Mouse (Mus musculus): ENCODE data around the gene Oprl1. TPM values are rescaled to one million over a fixed set of nuclear protein-coding genes. Genes with fewer than 3 reads are reported as not detected.

The Oprl1 gene
- polyA plus RNA-seq, 1 experiment from 2014 or later: 5.0 TPM

- 62% methylated on average over 14 of the region's 14 CpGs for WGBS
These were observed 52.1 kb downstream of the Oprl1 start for GRCm38 (mm10) chr2:181766672-181767557.

DNA sequence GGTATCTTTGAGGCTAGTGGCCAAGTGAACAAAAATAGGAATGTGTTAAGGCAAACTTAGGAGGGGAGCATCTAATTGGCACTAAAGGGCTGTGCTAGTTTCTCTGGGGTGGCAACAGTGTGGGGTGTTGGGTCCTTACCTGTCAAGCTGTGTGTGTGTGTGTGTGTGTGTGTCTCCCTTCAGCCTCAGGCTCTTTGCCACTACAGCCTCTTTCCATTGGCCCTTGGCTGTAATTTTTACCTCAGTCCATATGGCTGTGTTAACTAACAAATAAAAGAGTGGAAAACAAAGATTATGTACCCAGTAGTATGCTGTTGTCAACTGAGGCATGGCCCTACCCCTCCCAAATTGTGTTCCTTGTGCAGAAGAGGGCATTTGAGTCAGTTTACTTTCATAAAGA is 53.6 kb downstream of the Oprl1 start:
- Histone ChIP-seq H3K9me3 (no peaks in the 10 kb centered on the region), H3K4me2 (no peak overlapping the region), H3K4me3 (no peak overlapping the region), H3K27me3 (replicated peaks) (peaks cover 34% of the 10 kb centered on the region), H3K9ac (no peak overlapping the region), H3K4me1 (no peaks in the 10 kb centered on the region), H3K27ac (replicated peaks) (no peak overlapping the region), H3K36me3 (no peaks in the 10 kb centered on the region)
- ATAC-seq (ENCODE audit: extremely low read depth, insufficient number of reproducible peaks, low FRiP score, low TSS enrichment): no peak

More at GRCm38 (mm10) chr2:181766672-181767557, 52.1 kb downstream of the Oprl1 start:
- no peaks in the 10 kb centered on the region for H3K36me3 ChIP-seq
- H3K9ac ChIP-seq: no peak overlapping the region
- no peak overlapping the region for H3K4me3 ChIP-seq
- no peak overlapping the region for H3K4me2 ChIP-seq
- H3K27ac ChIP-seq (replicated peaks): no peak overlapping the region
- ATAC-seq (ENCODE audit: extremely low read depth, insufficient number of reproducible peaks, low FRiP score, low TSS enrichment): no peak
- H3K4me1 ChIP-seq: no peaks in the 10 kb centered on the region
- H3K27me3 ChIP-seq (replicated peaks): peaks cover 44% of the 10 kb centered on the region
- H3K9me3 ChIP-seq: no peaks in the 10 kb centered on the region

GRCm38 (mm10) chr2:181769397-181769796 is 54.6 kb downstream of the Oprl1 start:
- H3K36me3 ChIP-seq: no peaks in the 10 kb centered on the region
- H3K27me3 ChIP-seq (replicated peaks): peaks cover 27% of the 10 kb centered on the region
- H3K4me1 ChIP-seq: no peaks in the 10 kb centered on the region
- H3K9me3 ChIP-seq: no peaks in the 10 kb centered on the region
- H3K4me2 ChIP-seq: no peak overlapping the region
- H3K9ac ChIP-seq: no peak overlapping the region
- no peak overlapping the region for H3K27ac ChIP-seq (replicated peaks)
- no peak overlapping the region for H3K4me3 ChIP-seq
- no peak for ATAC-seq (ENCODE audit: extremely low read depth, insufficient number of reproducible peaks, low FRiP score, low TSS enrichment)
- 69% methylated on average over 2 of the region's 2 CpGs for WGBS

Other genes starting within 250 kb of the Oprl1 start
- gene Abhd16b, start 221.8 kb upstream of the Oprl1 start, polyA plus RNA-seq (2015; fragmentation: Nextera tagmentation; extraction: Ambion mirVana): 0.11 and 0.27 TPM in 2 replicates
- 109 and 118 TPM in 2 replicates for gene Tpd52l2, start 217.9 kb upstream of the Oprl1 start, polyA plus RNA-seq (2015; fragmentation: Nextera tagmentation; extraction: Ambion mirVana)
- gene Dnajc5, start 194.5 kb upstream of the Oprl1 start, polyA plus RNA-seq (2015; fragmentation: Nextera tagmentation; extraction: Ambion mirVana): 77.4 and 79.8 TPM in 2 replicates
- gene Uckl1, start 130.1 kb upstream of the Oprl1 start, polyA plus RNA-seq (2015; fragmentation: Nextera tagmentation; extraction: Ambion mirVana): 63.8 and 64.0 TPM in 2 replicates
- 40.1 and 44.4 TPM in 2 replicates for gene Prpf6, start 123.1 kb upstream of the Oprl1 start, polyA plus RNA-seq (2015; fragmentation: Nextera tagmentation; extraction: Ambion mirVana)
- gene Zfp512b, start 122.2 kb upstream of the Oprl1 start, polyA plus RNA-seq (2015; fragmentation: Nextera tagmentation; extraction: Ambion mirVana): 25.3 and 28.5 TPM in 2 replicates
- gene Samd10, start 115.8 kb upstream of the Oprl1 start, polyA plus RNA-seq (2015; fragmentation: Nextera tagmentation; extraction: Ambion mirVana): 12.8 and 13.1 TPM in 2 replicates
- gene Gm29797, start 58.0 kb upstream of the Oprl1 start, polyA plus RNA-seq (2015; fragmentation: Nextera tagmentation; extraction: Ambion mirVana): 0.27 TPM in 1 of 2 replicates, not detected in the other
- 34.7 and 36.1 TPM in 2 replicates for gene Sox18, start 43.4 kb upstream of the Oprl1 start, polyA plus RNA-seq (2015; fragmentation: Nextera tagmentation; extraction: Ambion mirVana)
- gene Tcea2, start 34.7 kb upstream of the Oprl1 start, polyA plus RNA-seq (2015; fragmentation: Nextera tagmentation; extraction: Ambion mirVana): 15.2 and 17.1 TPM in 2 replicates
- 43.5 and 44.2 TPM in 2 replicates for gene Rgs19, start 21.0 kb upstream of the Oprl1 start, polyA plus RNA-seq (2015; fragmentation: Nextera tagmentation; extraction: Ambion mirVana)
- gene Lkaaear1, start 16.6 kb upstream of the Oprl1 start, polyA plus RNA-seq (2015; fragmentation: Nextera tagmentation; extraction: Ambion mirVana): not detected in 2 replicates
- 0.08 and 0.17 TPM in 2 replicates for gene Myt1, start 48.3 kb downstream of the Oprl1 start, polyA plus RNA-seq (2015; fragmentation: Nextera tagmentation; extraction: Ambion mirVana)
- gene Pcmtd2, start 122.8 kb downstream of the Oprl1 start, polyA plus RNA-seq (2015; fragmentation: Nextera tagmentation; extraction: Ambion mirVana): 23.5 and 23.6 TPM in 2 replicates
- gene Polr3k, start 149.3 kb downstream of the Oprl1 start, polyA plus RNA-seq (2015; fragmentation: Nextera tagmentation; extraction: Ambion mirVana): 45.2 and 51.8 TPM in 2 replicates

All from heart, embryonic 13.5 days (tissue).